In genomic region chr5:53359887-53360286, GRCm38 (mm10) we compare ENCODE assay signal across 23 mouse cellular contexts.
"Had no signal": no experiment of that assay in that cellular context is flagged by ENCODE, and none has a peak within 500 bp of the region (broad histone marks: within the 10 kb centered on the region; RNA-seq: fewer than 3 reads in every experiment).

No protein-coding gene starts in this region.

- ATAC-seq: hindbrain, postnatal 0 days had no signal

- H3K27ac ChIP-seq: heart, embryonic 13.5 days; heart, embryonic 15.5 days; hindbrain, embryonic 13.5 days; hindbrain, embryonic 15.5 days; hindbrain, postnatal 0 days; kidney, embryonic 15.5 days; layer of hippocampus, adult 2 months; left cerebral cortex, adult 2 months; limb, embryonic 10.5 days; limb, embryonic 12.5 days; liver, embryonic 13.5 days had no signal

- DNase-seq: gastrocnemius, postnatal 25 days; heart, adult 18-20 months; heart, postnatal 14 days; heart, postnatal 36 days; kidney, adult 2 months; kidney, adult 9 months; kidney, postnatal 10 days; kidney, postnatal 25 days; kidney, postnatal 4 days; liver; liver, embryonic 13.5 days had no signal

- H3K9ac ChIP-seq: heart, embryonic 13.5 days; heart, embryonic 15.5 days; hindbrain, embryonic 13.5 days; hindbrain, embryonic 15.5 days; kidney, embryonic 15.5 days; limb, embryonic 12.5 days; liver, embryonic 13.5 days had no signal

- H3K4me3 ChIP-seq: heart, embryonic 13.5 days; heart, embryonic 15.5 days; hindbrain, embryonic 13.5 days; hindbrain, embryonic 15.5 days; kidney, embryonic 15.5 days; layer of hippocampus, adult 2 months; left cerebral cortex, adult 2 months; limb, embryonic 10.5 days; limb, embryonic 12.5 days; liver, embryonic 13.5 days had no signal

- H3K9me3 ChIP-seq: heart, embryonic 13.5 days; heart, embryonic 15.5 days; hindbrain, embryonic 13.5 days; hindbrain, embryonic 15.5 days; kidney, embryonic 15.5 days; limb, embryonic 10.5 days; limb, embryonic 12.5 days; liver, embryonic 13.5 days had no signal

- H3K27me3 ChIP-seq: hindbrain, embryonic 13.5 days; hindbrain, embryonic 15.5 days; kidney, embryonic 15.5 days; liver, embryonic 13.5 days had no signal

- H3K4me2 ChIP-seq: heart, embryonic 11.5 days; heart, embryonic 13.5 days; heart, embryonic 15.5 days; hindbrain, embryonic 13.5 days; hindbrain, embryonic 15.5 days; kidney, embryonic 15.5 days; limb, embryonic 12.5 days; liver, embryonic 11.5 days; liver, embryonic 13.5 days had no signal

- H3K36me3 ChIP-seq: heart, embryonic 13.5 days; heart, embryonic 15.5 days; hindbrain, embryonic 13.5 days; hindbrain, embryonic 15.5 days; kidney, embryonic 15.5 days; limb, embryonic 10.5 days; limb, embryonic 12.5 days; liver, embryonic 13.5 days had no signal

- H3K4me1 ChIP-seq: heart, embryonic 15.5 days; hindbrain, embryonic 13.5 days; liver, embryonic 13.5 days had no signal
